Mouse (Mus musculus) layer of hippocampus, postnatal 25 days (tissue): ENCODE results near the gene Timm44. TPM values are rescaled to one million over a fixed set of nuclear protein-coding genes. Genes with fewer than 3 reads are reported as not detected.
"Not testable (repeated sequence)": the region's sequence is repeated elsewhere in the genome, so short reads cannot be mapped to it uniquely, and the experiment has no call there.

Experiments
- DNase-seq, 2 experiments: peaks; one replicate each; pipeline ENCODE4 v3.0.0; 2022; ENCODE audit warnings: mixed read lengths in 2 of 2, low spot score in 1 of 2; ENCODE audit errors: extremely low spot score in 1 of 2
- total RNA-seq, 2 experiments: library from RNA; stranded (reverse); gene quantifications; 2 replicates each; pipeline ENCODE4 v1.2.3; 2021

Gene Timm44
- total RNA-seq, 2 experiments from 2014 or later: 55.6 to 77.1 TPM

GRCm38 (mm10) chr8:4265160-4265914 lies 10.4 kb downstream of the Timm44 start:
- DNase-seq: no peak

DNA sequence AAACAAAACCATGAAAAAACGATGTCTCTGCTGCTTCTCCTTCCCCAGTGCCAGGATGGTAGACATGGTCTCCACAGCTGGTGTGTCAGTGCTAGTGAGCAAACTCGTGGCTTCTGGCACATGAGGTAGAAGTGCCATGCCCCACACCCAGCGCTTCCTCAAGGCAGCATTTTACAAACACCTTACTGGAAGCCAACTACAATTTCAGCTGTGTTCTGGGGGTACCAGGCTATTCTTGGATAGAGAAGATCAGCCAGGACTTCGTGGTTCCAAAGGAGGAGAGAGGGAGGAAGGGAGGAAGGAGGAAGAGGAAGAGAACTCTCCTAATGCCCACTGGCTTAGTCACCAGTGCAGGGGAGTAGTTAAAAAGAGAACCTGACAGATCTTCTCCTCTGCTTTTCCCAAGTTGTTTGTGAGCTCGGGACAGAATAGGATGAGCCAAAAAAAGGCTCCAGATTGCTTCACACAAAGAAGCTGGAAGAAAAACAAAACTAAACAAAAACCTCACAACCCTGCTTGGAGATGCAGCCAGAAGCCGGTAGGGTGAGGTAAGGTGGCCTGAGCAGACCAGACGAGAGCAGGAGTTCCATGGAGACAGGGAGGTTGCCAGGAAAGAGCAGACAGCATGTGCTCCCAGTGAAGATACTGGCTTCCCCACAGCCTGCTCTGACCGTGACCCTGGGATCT lies 12.5 kb downstream of the Timm44 start:
- no peak for DNase-seq

DNA sequence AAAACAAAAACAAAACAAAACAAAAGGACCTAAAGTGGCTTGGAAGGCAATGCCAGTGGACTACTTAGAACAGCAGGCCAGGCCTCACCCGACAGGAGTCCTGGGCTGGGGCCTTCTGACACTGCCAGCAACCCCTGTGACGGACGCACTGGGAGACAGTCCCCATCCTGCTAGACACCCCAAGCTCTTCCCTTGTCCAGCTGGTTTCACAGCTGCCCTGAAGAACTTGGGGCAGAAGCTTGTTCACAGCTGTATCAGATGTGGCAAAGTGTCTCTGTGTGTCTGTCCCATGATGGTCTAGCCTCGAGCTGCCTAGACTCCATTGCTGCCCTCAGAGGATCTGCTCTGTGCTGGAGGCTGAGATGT lies 15.9 kb downstream of the Timm44 start:
- DNase-seq: no peak

DNA sequence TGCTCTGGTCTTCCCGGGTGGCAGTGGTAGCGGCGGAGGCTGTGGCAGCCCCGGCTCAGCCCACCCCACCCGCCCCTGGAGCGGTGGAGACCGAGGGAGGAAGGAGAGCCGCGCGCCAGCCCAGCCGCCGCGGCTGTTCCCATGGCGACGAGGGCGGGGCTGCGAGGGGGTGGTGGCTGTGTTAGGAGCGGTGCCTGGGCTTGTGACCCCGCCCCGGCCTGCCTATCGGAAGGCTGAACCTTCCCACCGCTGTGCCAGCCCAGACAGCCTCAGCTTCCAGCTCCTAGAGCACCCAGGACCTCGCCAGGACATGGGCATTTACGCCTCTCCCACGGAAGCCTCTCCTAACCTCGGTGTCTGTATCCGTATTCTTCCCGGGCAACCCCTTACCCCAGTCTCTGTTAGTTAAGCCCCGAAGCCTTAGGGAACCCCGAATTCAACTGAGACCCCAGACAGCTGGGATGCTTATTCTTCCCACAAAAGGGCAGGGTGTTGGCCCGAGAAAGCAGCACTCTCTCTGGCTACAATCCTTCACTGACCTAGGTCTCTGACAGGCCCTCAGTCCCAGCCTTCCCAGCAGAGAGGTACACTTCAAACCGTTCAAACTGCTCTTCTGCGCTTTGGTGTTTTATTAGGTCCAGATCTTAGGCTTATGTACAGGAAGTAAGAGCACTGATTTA lies 16.4 kb downstream of the Timm44 start, which contains the start of gene Ctxn1:
TSS of gene Ctxn1 (minus strand) at position 150 of the 680 bp plus-strand sequence.
- peak; percentile 91 to 92 for DNase-seq

- DNase-seq: peak in 1 of 2 experiments; percentile 43
These were observed 17.0 kb downstream of the Timm44 start for GRCm38 (mm10) chr8:4258678-4259077.

- DNase-seq: peak; percentile 85 to 89
These were observed 17.5 kb downstream of the Timm44 start for GRCm38 (mm10) chr8:4258233-4258632.

DNA sequence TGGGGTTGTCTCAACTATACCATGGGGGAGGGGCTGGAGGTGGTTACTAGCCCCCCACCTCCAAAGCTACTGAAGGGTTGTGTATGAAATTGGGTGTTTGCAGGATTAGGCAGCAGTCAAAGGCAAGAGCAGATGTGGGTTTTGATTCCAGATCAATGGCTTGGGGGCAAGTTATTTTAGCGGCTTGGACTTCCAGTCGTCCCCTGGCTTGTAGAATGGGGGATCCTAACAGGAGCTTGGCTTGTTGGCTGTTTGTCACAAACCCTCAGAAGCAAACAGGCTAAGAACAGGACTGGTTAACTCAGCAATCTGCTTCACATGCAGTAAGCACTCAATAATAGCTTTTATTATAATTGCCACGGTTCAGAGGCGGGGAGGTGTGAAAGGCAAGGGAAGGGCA lies 18.4 kb downstream of the Timm44 start:
- no peak for DNase-seq

DNA sequence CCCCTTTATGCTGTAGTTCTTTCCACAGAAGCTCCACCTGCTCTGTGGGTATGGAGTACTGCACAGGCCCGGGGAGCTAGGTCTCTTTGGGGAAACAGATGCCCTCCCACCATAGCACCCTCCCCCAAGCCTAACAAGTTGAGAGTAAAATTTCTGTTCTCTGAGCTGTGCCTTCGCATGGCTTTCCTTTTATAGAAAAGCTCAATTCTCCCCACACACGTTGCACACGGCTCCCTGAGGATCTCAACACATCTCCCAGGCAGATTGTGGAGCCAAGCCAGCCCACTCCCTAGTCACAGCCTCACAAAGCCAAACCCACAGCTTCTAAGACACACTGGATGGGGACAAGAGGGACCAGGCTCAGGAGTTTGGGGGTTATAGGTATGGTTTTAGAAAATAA lies 18.8 kb downstream of the Timm44 start:
- DNase-seq: peak; percentile 63 to 69

GRCm38 (mm10) chr8:4255471-4255870 lies 20.2 kb downstream of the Timm44 start:
- DNase-seq: not testable (repeated sequence)

DNA sequence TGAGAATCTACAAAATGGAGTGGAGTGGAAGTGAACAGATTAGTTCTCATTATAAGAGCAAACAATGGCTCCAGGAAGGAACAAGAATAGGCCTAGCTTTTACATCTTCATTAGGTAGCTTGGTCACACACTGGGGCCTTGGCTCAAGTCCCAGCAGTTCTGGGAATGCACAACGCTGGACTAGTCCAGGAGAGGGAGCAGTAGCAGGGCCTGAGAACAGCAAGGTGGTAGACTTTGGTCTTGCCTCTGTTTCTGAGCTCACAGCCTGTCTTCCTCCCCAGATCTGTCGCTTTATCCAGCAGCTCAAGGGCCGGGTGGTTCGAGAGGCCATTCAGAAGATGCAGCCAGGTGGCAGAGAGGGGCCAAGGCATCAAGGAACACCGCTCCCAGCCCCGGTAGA lies 21.7 kb downstream of the Timm44 start:
- peak in 1 of 2 experiments; percentile 60 for DNase-seq

DNA sequence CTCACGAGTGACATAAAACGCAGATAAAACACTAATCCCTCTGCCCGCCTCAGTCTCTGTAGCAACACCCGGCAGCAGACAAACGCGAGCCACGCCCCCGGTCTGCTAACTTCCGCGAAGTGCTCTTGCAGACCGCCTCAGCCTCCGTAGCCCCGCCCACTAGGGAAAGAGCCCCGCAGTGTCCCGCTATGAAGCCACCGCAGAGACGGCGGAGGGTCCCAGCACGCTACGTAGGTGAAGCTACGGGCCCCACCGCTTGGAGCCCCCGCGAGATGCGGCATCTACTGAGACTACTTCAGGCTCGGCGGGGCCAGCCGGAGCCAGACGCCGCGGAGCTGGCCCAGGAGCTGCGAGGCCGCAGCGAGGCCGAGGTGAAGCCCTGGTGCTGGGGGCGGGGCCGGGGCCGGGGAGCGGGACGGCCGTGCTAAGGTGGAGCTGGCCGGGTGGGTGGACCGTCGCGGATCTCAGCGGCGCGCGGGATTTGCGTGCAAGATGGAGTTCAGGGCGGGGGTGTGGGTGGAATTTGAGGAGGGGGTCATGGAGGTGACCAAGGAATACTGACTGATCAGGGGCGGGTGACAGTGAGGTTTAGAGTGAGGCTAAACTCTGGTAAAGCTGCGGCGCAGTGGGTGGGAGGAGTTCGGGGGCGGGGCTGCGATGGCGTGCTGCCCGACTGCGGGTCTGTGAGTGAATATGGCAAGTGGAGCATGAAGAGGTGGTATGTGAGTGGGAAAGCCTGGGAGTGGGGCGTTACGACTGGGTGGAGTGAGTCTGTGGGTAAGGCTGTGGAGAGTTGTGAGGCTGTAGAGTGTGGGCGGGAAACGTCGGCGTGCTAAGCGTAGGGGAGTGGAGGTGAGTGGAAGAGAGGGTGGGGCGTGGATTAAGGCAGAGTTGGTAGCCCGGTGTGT lies 22.5 kb downstream of the Timm44 start, which contains the start of gene Snapc2:
TSS of gene Snapc2 (plus strand) at position 147 of the 908 bp plus-strand sequence.
- peak; percentile 87 to 91 for DNase-seq

DNA sequence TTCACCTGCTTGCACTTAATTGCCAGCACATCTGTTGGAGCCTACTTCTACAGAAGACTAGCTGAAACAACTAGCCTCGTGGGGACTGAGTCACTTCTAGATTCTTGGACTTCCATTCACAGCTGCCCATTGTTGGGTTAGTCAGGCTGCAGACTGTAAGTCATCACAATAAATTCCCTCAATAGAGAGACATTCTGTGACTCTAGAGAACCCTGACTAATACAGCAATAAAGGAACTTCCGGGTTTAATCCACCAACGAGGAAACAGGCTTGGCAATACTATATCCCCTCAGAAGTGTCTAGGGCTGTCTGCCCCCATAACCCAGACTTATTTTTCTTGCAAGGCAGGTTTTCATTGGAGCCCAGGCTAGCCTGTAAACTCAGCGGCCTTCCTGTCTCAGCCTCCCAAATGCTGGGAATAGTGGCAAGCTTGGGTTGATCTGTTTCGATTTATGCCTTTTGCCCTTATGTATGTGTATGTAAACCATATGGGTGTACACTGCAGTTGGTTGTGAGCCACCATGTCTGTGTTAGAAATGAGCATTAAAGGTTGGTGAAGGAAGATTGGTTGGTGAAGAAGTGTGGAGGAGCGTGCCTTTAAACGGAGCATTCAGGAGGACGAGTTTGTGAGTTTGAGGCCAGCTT lies 23.5 kb downstream of the Timm44 start:
- no peak for DNase-seq

- peak; percentile 85 to 95 for DNase-seq
These were observed 25.3 kb downstream of the Timm44 start for GRCm38 (mm10) chr8:4250306-4250970.

GRCm38 (mm10) chr8:4249213-4249612 lies 26.5 kb downstream of the Timm44 start:
- DNase-seq: no peak

DNA sequence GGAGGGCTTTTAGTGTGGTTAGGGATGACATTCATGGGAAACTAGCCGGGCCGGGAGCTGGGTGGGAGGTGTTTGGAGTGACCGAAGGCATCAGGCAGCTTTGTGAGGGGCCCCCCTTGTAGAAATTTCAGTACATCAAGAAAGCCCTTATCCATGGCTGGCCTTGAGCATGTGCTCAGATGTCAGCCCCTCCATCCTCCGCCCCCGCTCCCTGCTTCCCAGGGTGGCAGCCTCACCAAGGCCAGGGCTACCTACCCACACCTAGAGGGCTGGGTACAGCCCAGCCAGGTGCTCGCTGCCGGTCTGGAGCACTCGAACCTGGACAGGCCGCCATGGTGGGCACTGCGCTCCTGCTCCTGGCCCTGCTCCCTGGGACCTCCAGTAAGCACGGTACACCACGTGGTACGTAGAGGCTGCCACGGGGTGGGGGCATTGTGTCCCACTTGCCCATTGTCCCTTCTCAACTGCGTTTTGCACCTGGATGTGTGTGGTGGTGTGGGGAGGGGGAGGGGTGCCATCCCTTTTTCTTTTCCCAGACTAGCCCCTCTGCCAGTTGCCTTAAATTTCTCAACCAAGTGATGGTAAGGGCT lies 27.7 kb downstream of the Timm44 start, which contains the start of gene Tgfbr3l:
TSS of gene Tgfbr3l (plus strand) at position 264 of the 590 bp plus-strand sequence.
- no peak for DNase-seq

DNA sequence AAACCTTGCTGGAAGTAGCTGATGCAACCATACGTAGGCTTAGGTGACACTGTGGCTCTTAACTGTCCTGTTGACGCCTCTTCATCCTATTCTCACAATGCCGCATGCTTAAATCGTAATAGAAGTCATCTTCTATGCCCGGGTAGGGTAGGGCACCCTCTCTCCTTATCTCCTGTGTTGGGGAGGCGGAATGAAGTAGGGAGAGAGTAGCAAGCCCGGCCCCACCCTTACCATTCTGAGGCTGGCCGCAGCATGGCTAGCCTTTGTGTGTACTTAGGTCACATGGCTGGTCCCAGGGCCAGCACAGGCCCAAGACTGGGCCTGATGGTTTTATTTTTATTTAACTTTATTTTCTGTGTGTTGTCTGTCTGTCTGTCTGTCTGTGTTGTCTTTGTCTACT lies 28.5 kb downstream of the Timm44 start:
- no peak for DNase-seq

- DNase-seq: no peak
These were observed 30.0 kb downstream of the Timm44 start for GRCm38 (mm10) chr8:4245737-4246136.

DNA sequence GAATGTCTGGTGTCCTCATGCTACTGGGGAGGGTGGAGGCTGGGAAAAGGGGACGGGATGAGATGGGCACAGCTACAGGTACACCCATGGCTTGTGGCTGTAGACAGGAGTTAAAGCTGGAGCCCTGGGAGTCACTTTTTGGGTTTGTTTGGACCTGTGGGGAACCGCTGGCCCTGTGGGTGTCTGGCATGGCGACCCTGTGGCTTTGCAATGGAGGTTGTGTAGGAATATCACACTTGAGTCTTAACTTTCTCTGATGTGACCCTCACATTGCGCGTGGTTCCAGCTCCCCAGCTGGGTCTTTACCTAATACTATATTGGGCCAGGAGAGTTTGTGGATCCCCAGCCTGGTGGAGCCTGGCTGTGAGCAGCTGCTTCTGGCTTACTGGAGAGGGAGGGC lies 30.7 kb downstream of the Timm44 start:
- no peak for DNase-seq
